Mouse (Mus musculus) limb, embryonic 14.5 days (tissue): Measurements from ENCODE around the gene Plekha5. TPM values are rescaled to one million over a fixed set of nuclear protein-coding genes. Genes with fewer than 3 reads are reported as not detected.
"Not testable (repeated sequence)": the region's sequence is repeated elsewhere in the genome, so short reads cannot be mapped to it uniquely, and the experiment has no call there.

ENCODE experiments used
- ATAC-seq: fragments of 200-750 bp; cut with Nextera tagmentation; 2 replicates; pipeline ENCODE4 v1.8.0; 2017; ENCODE audit warnings: low read depth, moderate number of reproducible peaks, moderate TSS enrichment; ENCODE audit not compliant: low FRiP score
- DNase-seq: peaks from one replicate; pipeline ENCODE4 v3.0.0-alpha.2; 2015; ENCODE audit warnings: low spot score
- H3K27ac ChIP-seq: fragments of 300-500 bp; sonication (generic); replicated peaks from 2 replicates; pipeline ENCODE4 v1.5.1; 2014; ENCODE audit warnings: low read depth, mild to moderate bottlenecking, low read length, moderate library complexity, mixed read lengths
- H3K27me3 ChIP-seq: fragments of 300-500 bp; sonication (generic); 2 replicates; pipeline ENCODE4 v1.6.1; 2014; ENCODE audit warnings: low read length, mixed read lengths; ENCODE audit not compliant: control insufficient read depth, insufficient read depth
- H3K36me3 ChIP-seq: fragments of 300-500 bp; sonication (generic); 2 replicates; pipeline ENCODE4 v1.6.1; 2014; ENCODE audit warnings: mild to moderate bottlenecking, low read length, moderate library complexity, mixed read lengths; ENCODE audit not compliant: control insufficient read depth, insufficient read depth
- H3K4me1 ChIP-seq: fragments of 300-500 bp; sonication (generic); 2 replicates; pipeline ENCODE4 v1.6.1; 2014; ENCODE audit warnings: antibody characterized with exemption, low read length, mixed read lengths; ENCODE audit not compliant: control insufficient read depth, insufficient read depth
- H3K4me2 ChIP-seq: fragments of 300-500 bp; sonication (generic); replicated peaks from 2 replicates; pipeline ENCODE4 v1.6.1; 2014; ENCODE audit warnings: low read depth, mild to moderate bottlenecking, low read length, moderate library complexity; ENCODE audit not compliant: severe bottlenecking
- H3K4me3 ChIP-seq: fragments of 300-500 bp; sonication (generic); replicated peaks from 2 replicates; pipeline ENCODE4 v1.5.1; 2014; ENCODE audit warnings: low read length
- H3K9ac ChIP-seq: fragments of 300-500 bp; sonication (generic); 2 replicates; pipeline ENCODE4 v1.6.1; 2014; ENCODE audit warnings: mild to moderate bottlenecking, low read depth, low read length, moderate library complexity; ENCODE audit not compliant: severe bottlenecking
- H3K9me3 ChIP-seq: fragments of 300-500 bp; sonication (generic); 2 replicates; pipeline ENCODE4 v1.6.1; 2016; ENCODE audit warnings: low read length; ENCODE audit not compliant: control insufficient read depth
- POLR2A ChIP-seq: fragments of 200-500 bp; IDR thresholded peaks from 2 replicates; pipeline ENCODE4 v1.8.0; 2012; ENCODE audit warnings: inconsistent platforms, mild to moderate bottlenecking, moderate library complexity, borderline replicate concordance; ENCODE audit not compliant: insufficient read depth, insufficient read length; ENCODE audit errors: extremely low read depth
- WGBS: fragments of 180-500 bp; shearing (Covaris S2); extraction: QIAGEN DNeasy Blood & Tissue Kit; methylation state at CpG from one replicate; pipeline ENCODE4 v1.1.7; 2014; 5-methylcytosine and 5-hydroxymethylcytosine counted together
- polyA plus RNA-seq, 2 experiments: library from polyadenylated mRNA; depleted of rRNA in 1 of 2; stranded (reverse) in 1 of 2; unstranded in 1 of 2; fragments of >200 nt; fragmentation: Nextera tagmentation in 1 of 2; extraction: Ambion mirVana in 1 of 2; gene quantifications; 2 replicates each; pipeline versions ENCODE4 v1.2.1 to v1.2.3; 2012 to 2014

Gene Plekha5
- polyA plus RNA-seq, 2 experiments, result 50.8 to 87.2 TPM

GRCm38 (mm10) chr6:140576961-140577821, 153.3 kb downstream of the Plekha5 start:
- ATAC-seq (no peak), DNase-seq (no peak)
- Histone ChIP-seq H3K4me3 (no peak overlapping the region), H3K9ac (no peak overlapping the region), H3K9me3 (no peaks in the 10 kb centered on the region), H3K27me3 (no peaks in the 10 kb centered on the region), H3K4me1 (no peaks in the 10 kb centered on the region), H3K27ac (no peak overlapping the region), H3K4me2 (no peak overlapping the region), H3K36me3 (peaks cover 68% of the 10 kb centered on the region)
- 82% methylated on average over 18 of the region's 18 CpGs for WGBS
- TF ChIP-seq POLR2A, result no peak

GRCm38 (mm10) chr6:140577822-140578170, 153.9 kb downstream of the Plekha5 start:
- Histone ChIP-seq H3K9me3 (no peaks in the 10 kb centered on the region), H3K36me3 (peaks cover 66% of the 10 kb centered on the region), H3K4me1 (no peaks in the 10 kb centered on the region), H3K9ac (no peak overlapping the region), H3K27me3 (no peaks in the 10 kb centered on the region), H3K27ac (no peak overlapping the region), H3K4me3 (no peak overlapping the region), H3K4me2 (no peak overlapping the region)
- ATAC-seq (no peak), DNase-seq (no peak)
- 85% methylated on average over 4 of the region's 4 CpGs for WGBS
- TF ChIP-seq POLR2A, result no peak

DNA sequence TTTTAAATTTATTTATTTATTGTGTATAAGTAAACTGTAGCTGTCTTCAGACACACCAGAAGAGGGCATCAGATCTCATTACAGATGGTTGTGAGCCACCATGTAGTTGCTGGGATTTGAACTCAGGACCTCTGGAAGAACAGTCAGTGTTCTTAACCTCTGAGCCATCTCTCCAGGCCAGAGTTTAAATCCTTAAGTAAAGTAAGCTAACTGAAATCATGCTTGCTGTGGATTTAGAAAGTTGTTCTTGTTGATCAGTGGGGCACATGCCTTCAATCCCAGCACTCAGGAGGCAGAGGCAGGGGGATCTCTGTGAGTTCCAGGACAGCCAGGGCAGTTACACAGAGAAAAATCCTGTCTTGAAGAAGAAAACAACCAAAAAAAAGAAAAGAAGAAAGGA, 155.1 kb downstream of the Plekha5 start:
- H3K4me2 ChIP-seq, H3K4me3 ChIP-seq, H3K27ac ChIP-seq, H3K4me1 ChIP-seq, ATAC-seq, H3K9ac ChIP-seq, H3K9me3 ChIP-seq, DNase-seq, H3K27me3 ChIP-seq: not testable (repeated sequence)
- H3K36me3 ChIP-seq, result peaks cover 64% of the 10 kb centered on the region

GRCm38 (mm10) chr6:140580170-140580569, 156.3 kb downstream of the Plekha5 start:
- no peak overlapping the region for H3K9ac ChIP-seq
- no peaks in the 10 kb centered on the region for H3K27me3 ChIP-seq
- H3K4me2 ChIP-seq, result no peak overlapping the region
- TF ChIP-seq POLR2A, result no peak
- H3K4me1 ChIP-seq, result no peaks in the 10 kb centered on the region
- ATAC-seq (no peak), DNase-seq (no peak)
- no peak overlapping the region for H3K27ac ChIP-seq
- no peak overlapping the region for H3K4me3 ChIP-seq
- H3K36me3 ChIP-seq, result peaks cover 54% of the 10 kb centered on the region
- no peaks in the 10 kb centered on the region for H3K9me3 ChIP-seq
- WGBS, result 87% methylated on average over 4 of the region's 4 CpGs

DNA sequence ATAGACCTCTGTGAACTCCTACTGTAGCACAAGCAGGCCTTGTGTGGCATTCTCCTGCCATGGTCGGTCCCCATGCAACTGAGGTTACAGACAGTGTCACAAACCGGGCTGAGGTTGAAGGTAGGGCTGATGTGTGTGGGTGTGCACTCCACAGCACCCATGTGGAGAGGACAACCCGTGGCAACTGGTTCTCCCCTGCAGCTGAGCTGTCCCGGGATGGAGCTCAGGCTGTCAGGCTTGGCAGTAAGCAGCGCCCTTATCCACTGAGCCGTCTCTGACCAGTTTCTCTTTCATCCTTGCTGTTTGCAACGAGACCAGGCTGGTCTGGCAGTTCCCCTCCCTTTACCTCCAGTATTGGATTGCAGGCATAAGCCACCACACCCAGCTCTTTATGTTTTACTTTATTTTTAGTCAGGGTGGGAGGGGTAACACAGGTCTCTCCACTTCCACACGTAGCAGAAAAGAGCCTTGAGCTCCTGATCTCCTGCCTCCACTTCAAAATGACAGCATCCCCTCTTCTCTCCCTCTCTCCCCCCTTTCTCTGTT, 162.9 kb downstream of the Plekha5 start:
- H3K4me2 ChIP-seq, result no peak overlapping the region
- no peaks in the 10 kb centered on the region for H3K27me3 ChIP-seq
- ATAC-seq (no peak), DNase-seq (no peak)
- H3K27ac ChIP-seq, result no peak overlapping the region
- H3K36me3 ChIP-seq, result peaks cover 72% of the 10 kb centered on the region
- no peak for TF ChIP-seq POLR2A
- no peak overlapping the region for H3K4me3 ChIP-seq
- no peak overlapping the region for H3K9ac ChIP-seq
- H3K4me1 ChIP-seq, result no peaks in the 10 kb centered on the region
- H3K9me3 ChIP-seq, result no peaks in the 10 kb centered on the region
- 69% methylated on average over 8 of the region's 8 CpGs for WGBS
